Mouse (Mus musculus): Measurements from ENCODE around the gene Clic1.

DNA sequence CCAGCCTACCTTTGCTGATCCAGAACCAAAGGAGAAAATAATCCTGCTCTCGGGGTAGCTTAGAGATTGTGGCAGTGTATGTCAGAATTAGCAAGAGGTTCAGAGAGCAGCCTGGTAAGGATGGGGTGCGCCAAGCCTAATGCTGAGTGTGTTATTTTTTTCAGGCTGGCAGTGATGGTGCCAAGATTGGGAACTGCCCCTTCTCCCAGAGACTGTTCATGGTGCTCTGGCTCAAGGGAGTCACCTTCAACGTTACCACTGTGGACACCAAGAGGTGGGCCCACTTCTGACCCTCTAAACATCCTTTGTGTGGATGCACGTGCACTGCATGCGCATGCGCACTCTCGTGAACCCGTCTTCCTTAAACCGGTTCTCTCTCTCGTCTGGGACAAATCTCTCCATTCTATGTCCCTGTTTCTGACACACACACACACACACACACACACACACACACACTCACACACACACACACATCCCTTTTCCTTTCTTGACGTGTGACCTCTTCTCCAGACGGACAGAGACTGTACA is 2.6 kb downstream of the Clic1 start:
- TF ChIP-seq CTCF (IDR thresholded peaks at IDR 0.05; ENCODE audit: control insufficient read depth, insufficient read depth, low read length) (no peak), POLR2A (IDR thresholded peaks at IDR 0.05; ENCODE audit: borderline replicate concordance, control insufficient read depth, low read depth, low read length) (no peak)

All from bone marrow, adult 2 months (tissue).